Mouse (Mus musculus) CH12.LX (cell line): ENCODE results near the gene Slc6a4.

Source experiments
- E2F4 ChIP-seq: IDR thresholded peaks from 2 replicates; pipeline ENCODE4 v1.6.1; 2011; ENCODE audit warnings: low read depth, low read length, improper control_type of control experiment; ENCODE audit not compliant: insufficient replicate concordance
- ELF1 ChIP-seq: IDR thresholded peaks from 2 replicates; pipeline ENCODE4 v1.6.1; 2014; ENCODE audit warnings: low read depth, mild to moderate bottlenecking, inconsistent platforms, low read length, improper control_type of control experiment
- MAFK ChIP-seq: IDR thresholded peaks from 2 replicates; pipeline ENCODE4 v1.6.1; 2011; ENCODE audit warnings: low read length, improper control_type of control experiment; ENCODE audit not compliant: insufficient replicate concordance
- POLR2A ChIP-seq: IDR thresholded peaks from 2 replicates; pipeline ENCODE4 v1.6.1; 2011; ENCODE audit warnings: low read depth, mild to moderate bottlenecking, improper control_type of control experiment, low read length

DNA sequence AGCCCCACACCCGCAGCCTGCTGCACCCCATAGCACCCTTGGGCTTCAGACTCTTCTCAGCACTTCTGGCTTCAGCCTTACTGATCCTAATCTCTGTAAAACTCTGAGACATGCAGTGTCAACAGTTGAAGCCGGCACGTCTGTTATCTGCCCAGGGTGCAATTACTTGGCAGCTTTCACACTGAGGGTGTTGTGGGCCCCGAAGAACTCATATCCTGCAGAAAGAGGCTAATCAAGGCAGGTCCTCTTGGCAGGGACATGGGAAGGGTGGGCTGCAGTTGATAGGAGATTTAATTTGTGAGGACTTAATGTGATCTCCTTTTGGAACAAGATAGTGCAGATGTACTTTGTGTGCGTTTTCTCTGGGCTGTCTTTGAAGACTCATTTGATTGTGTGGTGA lies 14.8 kb upstream of the Slc6a4 start:
- TF ChIP-seq POLR2A = no peak
- no peak for TF ChIP-seq MAFK
- no peak for TF ChIP-seq E2F4
- TF ChIP-seq ELF1 = no peak
